Mouse (Mus musculus) macrophage (primary cell): ENCODE data around the gene Scnn1g. TPM values are rescaled to one million over a fixed set of nuclear protein-coding genes. Genes with fewer than 3 reads are reported as not detected.

ENCODE experiments used
- H3K27ac ChIP-seq: fragments of 350-480 bp; formaldehyde crosslinking; 2 replicates; pipeline ENCODE4 v1.9.0; 2021
- H3K36me3 ChIP-seq: fragments of 350-480 bp; formaldehyde crosslinking; 2 replicates; pipeline ENCODE4 v1.9.0; 2021; ENCODE audit errors: inconsistent target
- H3K4me3 ChIP-seq: fragments of 350-480 bp; formaldehyde crosslinking; 2 replicates; pipeline ENCODE4 v1.9.0; 2021; ENCODE audit errors: inconsistent target
- H3K79me2 ChIP-seq: fragments of 350-480 bp; formaldehyde crosslinking; 2 replicates; pipeline ENCODE4 v1.9.0; 2021; ENCODE audit errors: inconsistent target
- WGBS: methylation state at CpG from one replicate; pipeline ENCODE4 v1.1.7; 2026; ENCODE audit warnings: inconsistent platforms; ENCODE audit not compliant: missing documents; 5-methylcytosine and 5-hydroxymethylcytosine counted together
- polyA plus RNA-seq: library from polyadenylated mRNA; stranded (reverse); fragments of 250-400 nt; gene quantifications from 3 replicates; pipeline ENCODE4 v1.2.4, GENCODE M21; 2018; ENCODE audit warnings: inconsistent platforms

Gene Scnn1g
- polyA plus RNA-seq, 1 experiment from 2014 or later: not detected

DNA sequence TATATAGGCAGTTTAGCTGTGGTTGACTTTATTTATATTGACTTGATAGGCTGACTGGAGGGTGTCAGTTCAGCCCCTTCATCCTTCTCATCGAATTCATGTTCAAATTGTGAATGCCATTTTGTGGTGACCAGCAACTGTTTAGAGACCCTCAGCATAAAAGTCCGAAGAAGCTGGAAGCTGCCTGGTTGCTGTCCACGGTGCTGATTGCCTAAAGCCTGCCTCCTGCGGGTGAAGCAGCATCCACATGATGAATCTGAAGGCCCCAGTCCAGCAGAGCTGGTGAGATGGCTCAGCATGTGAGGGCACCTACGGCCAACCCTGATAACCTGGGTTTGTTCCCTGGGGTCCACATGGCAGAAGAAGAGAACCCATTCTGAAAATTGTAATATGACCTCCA is 4.1 kb upstream of the Scnn1g start:
- 32% methylated on average over 5 of the region's 5 CpGs for WGBS
- Histone ChIP-seq H3K79me2 (no peaks in the 10 kb centered on the region), H3K27ac (no peak overlapping the region), H3K4me3 (no peak overlapping the region), H3K36me3 (no peaks in the 10 kb centered on the region)

DNA sequence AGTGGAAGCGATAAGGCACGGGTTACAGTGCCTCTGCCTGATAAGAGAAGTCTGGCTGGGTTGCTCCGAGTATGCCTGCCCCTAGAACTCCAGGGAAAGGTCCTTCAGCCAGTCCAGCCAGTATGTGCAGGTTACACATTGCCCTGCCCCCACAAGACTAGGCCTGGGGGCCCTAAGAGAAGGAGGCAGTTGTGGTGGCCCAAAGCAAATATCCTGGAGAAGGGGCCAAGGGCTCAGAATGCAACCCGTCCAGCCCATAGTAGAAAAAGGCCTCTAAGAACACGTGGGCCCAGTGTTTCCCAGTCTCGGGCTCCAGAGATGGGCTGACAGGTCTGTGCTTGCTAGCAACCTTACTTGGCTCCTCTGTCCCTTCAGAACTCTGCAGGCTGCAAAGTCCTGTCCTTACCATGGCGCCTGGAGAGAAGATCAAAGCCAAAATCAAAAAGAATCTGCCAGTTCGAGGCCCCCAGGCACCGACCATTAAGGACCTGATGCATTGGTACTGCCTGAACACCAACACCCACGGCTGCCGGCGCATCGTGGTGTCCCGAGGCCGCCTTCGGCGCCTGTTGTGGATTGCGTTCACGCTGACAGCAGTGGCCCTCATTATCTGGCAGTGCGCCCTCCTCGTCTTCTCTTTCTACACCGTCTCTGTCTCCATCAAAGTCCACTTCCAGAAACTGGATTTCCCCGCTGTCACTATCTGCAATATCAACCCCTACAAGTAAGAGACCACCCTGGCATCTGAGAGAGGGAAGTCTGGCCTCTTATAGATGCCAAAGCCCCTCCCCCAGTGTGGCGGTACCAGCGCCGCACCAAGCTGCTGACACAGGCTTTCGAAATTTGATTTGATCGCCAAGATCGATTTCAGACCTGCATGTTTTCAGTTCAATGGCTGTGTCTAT is 3.5 kb downstream of the Scnn1g start:
- no peaks in the 10 kb centered on the region for H3K79me2 ChIP-seq
- WGBS: 66% methylated on average over 29 of the region's 29 CpGs
- no peak overlapping the region for H3K4me3 ChIP-seq

DNA sequence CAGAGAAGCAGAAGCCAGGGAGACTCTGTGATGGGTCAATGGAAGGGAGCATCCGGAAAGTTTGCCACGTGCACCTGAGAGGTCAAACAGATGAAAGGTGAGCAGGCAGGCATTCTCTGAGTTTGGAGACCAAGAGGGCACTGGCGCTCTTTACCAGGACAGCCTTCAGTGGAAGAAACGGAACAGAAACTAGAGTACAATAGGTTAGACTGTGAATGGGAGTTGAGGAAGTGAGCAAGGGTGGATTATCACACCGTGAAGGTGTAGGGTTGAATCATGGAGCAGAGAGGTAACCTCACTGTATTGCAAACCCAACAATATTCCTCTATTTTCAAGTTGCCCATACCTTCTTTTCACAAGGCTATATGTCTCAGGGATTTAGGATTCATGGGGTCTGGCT is 16.0 kb downstream of the Scnn1g start:
- H3K79me2 ChIP-seq: no peaks in the 10 kb centered on the region
- no peaks in the 10 kb centered on the region for H3K36me3 ChIP-seq
- 60% methylated on average over 5 of the region's 5 CpGs for WGBS
- H3K4me3 ChIP-seq: no peak overlapping the region
- no peak overlapping the region for H3K27ac ChIP-seq

More for the DNA sequence above, 3.5 kb downstream of the Scnn1g start:
- H3K27ac ChIP-seq: no peak overlapping the region
- no peaks in the 10 kb centered on the region for H3K36me3 ChIP-seq

DNA sequence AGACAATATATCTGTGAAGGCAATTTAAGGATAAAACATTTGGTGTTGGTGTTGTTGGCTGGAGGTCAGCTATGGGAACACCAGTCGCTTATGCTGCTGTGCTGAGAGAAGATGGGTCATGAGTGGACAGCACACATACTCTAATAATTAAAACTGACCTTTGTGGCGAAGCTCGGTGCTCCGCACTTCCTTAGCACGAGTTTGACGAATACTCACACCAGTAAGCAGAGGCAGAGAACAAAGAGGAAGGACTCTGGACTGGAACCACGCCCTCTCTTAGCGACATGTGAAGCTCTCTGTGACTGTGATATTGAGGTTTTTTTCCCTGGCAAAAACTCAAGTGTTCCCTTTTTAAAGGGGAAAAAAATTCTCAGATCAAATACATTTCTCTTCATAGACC is 20.5 kb downstream of the Scnn1g start:
- H3K79me2 ChIP-seq: no peaks in the 10 kb centered on the region
- H3K36me3 ChIP-seq: no peaks in the 10 kb centered on the region
- 30% methylated on average over 8 of the region's 8 CpGs for WGBS
- no peak overlapping the region for H3K27ac ChIP-seq
- no peak overlapping the region for H3K4me3 ChIP-seq

DNA sequence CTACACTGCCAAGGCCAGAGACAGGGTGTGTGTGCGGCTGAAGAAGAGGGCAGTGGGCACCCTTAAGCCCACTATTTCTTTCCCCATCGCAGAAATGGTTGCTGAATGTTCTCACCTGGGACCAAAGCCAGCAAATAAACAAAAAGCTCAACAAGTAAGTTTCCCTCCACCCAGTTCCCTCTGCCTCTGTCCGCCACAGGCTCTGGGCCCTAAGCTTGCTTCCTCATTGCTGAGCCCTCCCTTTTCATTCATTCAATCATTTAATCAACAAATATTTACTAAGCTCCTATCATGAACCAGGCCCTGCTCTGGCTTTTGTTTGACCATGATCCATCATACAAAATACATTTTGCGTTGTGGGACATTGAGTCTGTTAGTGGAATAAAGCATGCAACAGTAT is 29.0 kb downstream of the Scnn1g start:
- WGBS: 96% methylated on average over 4 of the region's 4 CpGs
- Histone ChIP-seq H3K36me3 (no peaks in the 10 kb centered on the region), H3K79me2 (no peaks in the 10 kb centered on the region), H3K4me3 (no peak overlapping the region), H3K27ac (no peak overlapping the region)

DNA sequence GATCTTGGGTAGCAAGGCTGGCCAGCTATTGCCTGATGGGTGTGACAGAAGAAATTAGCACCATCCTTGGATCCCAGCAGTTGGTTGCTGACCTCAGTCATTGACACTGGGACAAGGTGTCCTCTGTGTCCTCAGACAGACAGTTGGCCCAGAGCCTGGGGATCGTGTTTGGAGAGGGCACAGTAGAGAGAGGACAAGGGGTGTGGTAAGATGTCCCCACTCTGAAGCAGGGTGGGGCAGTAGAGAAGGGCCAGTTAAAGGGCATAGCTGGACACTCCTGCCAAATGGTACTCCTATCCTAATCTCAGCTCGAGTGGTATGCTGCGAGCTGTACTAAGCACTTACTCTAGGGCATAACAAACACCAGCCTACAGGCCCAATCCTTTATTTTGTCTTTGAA is 33.6 kb downstream of the Scnn1g start:
- no peaks in the 10 kb centered on the region for H3K79me2 ChIP-seq
- no peak overlapping the region for H3K27ac ChIP-seq
- 78% methylated on average over 3 of the region's 3 CpGs for WGBS
- no peaks in the 10 kb centered on the region for H3K36me3 ChIP-seq
- no peak overlapping the region for H3K4me3 ChIP-seq

DNA sequence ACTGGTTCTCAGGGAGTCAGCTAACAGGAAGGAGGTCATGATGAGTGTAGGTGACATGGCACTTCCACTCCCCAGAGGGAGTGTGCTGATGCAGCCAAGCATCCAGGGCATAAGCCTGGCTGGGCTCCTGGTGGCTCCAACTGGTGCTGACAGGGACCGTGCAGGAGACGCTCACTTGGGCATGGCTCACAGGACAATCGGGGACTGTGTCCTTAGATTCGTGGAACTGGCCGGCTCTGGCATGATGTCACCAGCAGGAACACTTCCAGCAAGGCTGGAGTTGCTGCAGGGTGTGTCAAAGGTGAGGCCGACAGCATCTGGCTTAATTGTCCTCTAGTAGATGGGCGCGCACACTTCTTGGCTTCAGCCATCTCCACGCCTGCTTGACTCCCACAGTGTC is 34.7 kb downstream of the Scnn1g start:
- Histone ChIP-seq H3K36me3 (no peaks in the 10 kb centered on the region), H3K27ac (no peak overlapping the region), H3K4me3 (no peak overlapping the region), H3K79me2 (no peaks in the 10 kb centered on the region)
- WGBS: 89% methylated on average over 9 of the region's 9 CpGs

DNA sequence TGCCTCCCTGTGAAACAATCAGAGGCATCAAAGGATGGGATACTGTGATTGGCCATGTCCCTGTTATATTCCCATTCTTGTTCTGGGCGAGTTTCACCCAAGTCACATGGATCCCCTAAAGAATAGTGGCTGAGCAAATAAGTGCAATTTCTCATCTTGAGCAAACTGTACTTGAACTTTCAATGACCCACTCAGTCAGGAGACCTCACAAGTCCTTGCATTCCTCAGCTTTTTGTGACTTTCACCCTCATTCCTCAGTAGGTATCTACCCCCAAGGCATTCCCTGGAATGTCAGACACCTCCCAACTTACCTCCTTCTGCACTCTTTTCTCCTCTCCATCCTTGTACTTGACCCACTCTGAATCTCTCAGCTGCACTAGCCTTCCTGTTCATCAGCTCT is 44.3 kb downstream of the Scnn1g start:
- no peak overlapping the region for H3K27ac ChIP-seq
- WGBS: 50% methylated on average over 1 of the region's 1 CpGs
- no peak overlapping the region for H3K4me3 ChIP-seq
- no peaks in the 10 kb centered on the region for H3K79me2 ChIP-seq
- no peaks in the 10 kb centered on the region for H3K36me3 ChIP-seq

DNA sequence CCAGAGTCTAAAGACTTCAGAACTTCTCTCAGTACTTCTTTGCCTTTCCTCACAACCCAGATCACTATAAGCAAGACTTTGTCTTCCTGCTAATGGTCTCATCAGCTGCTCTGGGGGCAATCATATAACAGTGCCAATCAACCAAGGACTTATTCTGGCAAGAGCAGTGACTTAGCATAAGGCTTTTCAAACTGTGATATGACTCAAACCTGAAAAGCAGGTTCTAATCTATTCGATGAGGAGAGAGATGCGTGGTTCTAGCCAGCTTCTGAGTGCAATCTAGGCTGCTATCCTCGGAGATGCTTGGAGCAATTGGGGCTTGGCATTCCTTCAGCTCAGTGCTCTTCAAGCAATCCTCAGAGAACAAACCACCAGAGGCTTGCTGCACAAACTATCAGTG is 44.7 kb downstream of the Scnn1g start:
- Histone ChIP-seq H3K79me2 (no peaks in the 10 kb centered on the region), H3K27ac (no peak overlapping the region), H3K4me3 (no peak overlapping the region), H3K36me3 (no peaks in the 10 kb centered on the region)
- 69% methylated on average over 3 of the region's 3 CpGs for WGBS

DNA sequence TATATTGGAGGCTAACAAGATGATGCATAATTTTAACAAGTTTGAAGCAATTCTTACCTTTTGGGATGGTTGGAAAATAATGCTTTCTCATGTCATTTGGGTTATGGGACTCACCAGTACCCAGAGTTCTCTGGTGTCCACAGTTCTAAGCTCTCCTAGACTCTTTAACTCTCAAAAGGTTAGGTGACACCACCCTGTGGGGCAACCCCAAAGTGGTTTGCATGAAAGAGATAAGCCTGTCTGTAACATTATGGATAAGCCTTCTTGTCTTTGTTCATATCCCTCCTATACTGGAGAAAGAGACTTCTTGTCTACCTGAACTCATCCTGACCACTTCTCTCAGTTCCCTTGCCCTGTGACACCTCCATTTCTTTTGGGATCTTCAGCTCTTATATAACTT is 45.1 kb downstream of the Scnn1g start:
- Histone ChIP-seq H3K36me3 (no peaks in the 10 kb centered on the region), H3K79me2 (no peaks in the 10 kb centered on the region), H3K27ac (no peak overlapping the region), H3K4me3 (no peak overlapping the region)

DNA sequence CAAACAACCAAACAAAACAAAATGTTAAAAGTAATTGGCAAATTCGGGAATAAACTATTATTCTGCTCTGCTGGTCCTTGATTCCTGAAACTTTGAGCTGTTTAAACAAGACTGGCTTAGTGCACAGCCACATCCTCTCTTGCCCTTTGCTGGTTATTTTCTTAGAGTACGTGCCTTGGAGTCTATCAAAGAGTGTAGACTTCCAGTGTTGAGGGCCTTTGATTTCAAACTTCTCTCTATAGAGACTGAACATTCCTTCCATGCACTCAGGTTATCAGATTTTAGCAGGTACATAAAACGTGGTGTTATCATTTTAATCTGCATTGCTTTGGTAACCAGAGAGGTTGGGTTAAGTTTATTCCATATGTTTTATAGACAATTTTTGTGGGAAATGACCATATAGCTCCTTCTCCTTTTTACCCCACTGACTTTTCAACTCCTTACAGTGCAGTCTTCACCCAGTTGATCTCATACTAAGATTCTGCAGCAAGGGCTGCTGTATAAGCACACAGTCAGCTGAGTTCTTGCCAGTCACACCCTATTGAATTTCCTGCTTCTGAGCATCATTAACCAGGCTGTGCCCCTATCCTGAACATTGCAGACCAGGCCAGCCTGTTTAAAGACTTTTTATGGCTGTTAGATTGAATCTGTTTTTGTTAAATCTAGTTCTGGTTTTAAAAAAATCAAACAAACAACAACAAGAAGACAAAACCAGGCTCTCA is 48.1 kb downstream of the Scnn1g start:
- H3K79me2 ChIP-seq: no peaks in the 10 kb centered on the region
- WGBS: 74% methylated on average over 3 of the region's 3 CpGs
- no peak overlapping the region for H3K4me3 ChIP-seq
- H3K36me3 ChIP-seq: no peaks in the 10 kb centered on the region
- no peak overlapping the region for H3K27ac ChIP-seq

DNA sequence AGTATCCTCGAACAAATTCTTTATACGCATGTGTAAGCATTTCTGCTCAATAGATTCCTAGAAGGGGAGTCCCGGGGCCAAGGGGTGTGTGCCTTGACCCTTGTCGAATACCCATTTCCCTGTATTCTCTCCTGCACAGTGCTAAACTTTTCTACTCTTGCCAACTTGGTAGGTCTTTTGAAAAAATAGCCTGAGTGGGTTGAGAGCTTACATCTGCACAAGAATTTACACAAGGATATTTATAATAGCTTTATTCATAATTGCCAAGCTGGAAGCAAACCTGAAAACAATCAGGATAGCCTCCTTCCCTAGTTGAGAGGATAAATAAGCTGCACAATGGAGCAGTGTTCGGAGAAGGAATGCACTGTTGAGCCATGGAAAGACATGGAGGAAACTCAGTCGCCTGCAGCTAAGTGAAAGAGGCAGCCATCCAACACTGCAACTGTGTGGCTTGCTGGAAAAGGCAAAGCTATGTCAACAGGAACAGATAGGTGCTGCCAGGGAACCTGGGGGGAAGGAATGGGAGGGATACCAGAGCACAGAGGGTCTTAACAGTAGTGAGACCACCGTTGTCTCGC is 51.5 kb downstream of the Scnn1g start:
- H3K36me3 ChIP-seq: no peaks in the 10 kb centered on the region
- no peak overlapping the region for H3K4me3 ChIP-seq
- H3K79me2 ChIP-seq: no peaks in the 10 kb centered on the region
- WGBS: 91% methylated on average over 8 of the region's 8 CpGs
- no peak overlapping the region for H3K27ac ChIP-seq

DNA sequence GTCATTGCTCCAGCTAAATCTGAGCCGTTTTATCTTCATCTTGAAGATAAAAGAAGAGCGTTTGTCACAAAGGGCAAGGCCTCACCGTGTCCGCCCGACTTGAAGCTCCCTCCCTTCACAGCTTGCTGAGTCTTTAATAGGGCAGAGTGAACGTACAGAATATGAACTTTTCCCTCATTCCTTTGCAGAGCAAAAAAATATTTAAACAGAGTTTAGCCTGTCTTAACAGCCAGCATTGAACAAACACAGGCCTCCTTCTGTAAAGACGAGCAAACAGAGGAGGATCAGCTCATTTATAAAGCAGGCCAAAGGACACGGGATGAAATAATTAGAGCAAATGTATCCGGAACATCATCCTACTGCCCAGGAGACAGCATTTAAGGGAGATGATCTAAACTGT is 63.5 kb downstream of the Scnn1g start:
- Histone ChIP-seq H3K79me2 (no peaks in the 10 kb centered on the region), H3K4me3 (no peak overlapping the region), H3K27ac (no peak overlapping the region), H3K36me3 (no peaks in the 10 kb centered on the region)
- WGBS: 90% methylated on average over 9 of the region's 9 CpGs

DNA sequence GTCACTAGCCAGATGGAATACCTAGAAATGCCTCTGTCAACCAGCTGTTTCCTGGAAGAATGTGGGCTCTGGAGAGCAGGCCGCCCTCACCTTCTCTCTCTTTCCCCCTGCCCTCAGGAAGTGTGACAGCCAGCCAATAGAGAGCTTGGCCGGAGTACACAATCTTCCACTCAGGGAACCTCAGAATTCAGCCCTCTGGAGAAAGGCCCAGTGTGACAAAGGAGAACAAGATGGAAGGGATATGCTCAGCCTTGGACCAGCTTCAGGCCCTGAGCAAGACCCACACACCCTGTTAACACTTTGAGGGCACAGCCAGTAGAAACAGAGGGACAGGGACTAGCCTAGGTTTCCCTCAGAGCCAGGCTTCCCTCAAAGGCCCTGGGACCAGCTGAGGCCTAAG is 68.2 kb downstream of the Scnn1g start:
- WGBS: 66% methylated on average over 2 of the region's 2 CpGs
- no peaks in the 10 kb centered on the region for H3K36me3 ChIP-seq
- H3K4me3 ChIP-seq: no peak overlapping the region
- no peaks in the 10 kb centered on the region for H3K79me2 ChIP-seq
- H3K27ac ChIP-seq: no peak overlapping the region

DNA sequence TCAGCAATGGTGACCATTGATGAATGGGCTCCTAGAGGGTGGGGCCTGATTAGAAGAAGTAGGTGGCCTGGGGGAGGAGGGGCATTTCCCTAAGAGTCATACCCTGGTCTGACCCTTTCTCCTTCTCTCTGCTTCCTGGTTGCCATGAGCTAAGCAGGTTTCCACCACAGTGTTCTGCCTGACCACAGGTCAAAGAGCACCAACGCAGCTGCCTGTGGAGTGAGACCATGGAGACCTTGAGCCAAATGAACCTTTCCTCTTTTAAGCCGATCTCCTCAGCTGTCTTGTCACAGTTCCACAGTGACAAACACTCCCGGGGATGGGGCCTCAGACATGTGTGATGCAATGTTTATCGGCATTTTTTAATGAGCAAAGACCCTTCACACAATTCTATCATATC is 68.7 kb downstream of the Scnn1g start:
- 85% methylated on average over 4 of the region's 4 CpGs for WGBS
- Histone ChIP-seq H3K4me3 (no peak overlapping the region), H3K36me3 (no peaks in the 10 kb centered on the region), H3K79me2 (no peaks in the 10 kb centered on the region), H3K27ac (no peak overlapping the region)
